Mouse (Mus musculus): ENCODE data around the gene Btf3.

The Btf3 gene

GRCm38 (mm10) chr13:98277501-98277900 lies 39.3 kb downstream of the Btf3 start:
- in situ Hi-C loops (cut with MboI, MseI): no loop called here

GRCm38 (mm10) chr13:98276253-98276652 lies 40.6 kb downstream of the Btf3 start:
- in situ Hi-C loops (cut with MboI, MseI): no loop called here

- in situ Hi-C loops (cut with MboI, MseI): no loop called here
Measured at GRCm38 (mm10) chr13:98275646-98276045, 41.2 kb downstream of the Btf3 start.

- in situ Hi-C loops (cut with MboI, MseI): loop anchor here (25.0 kb wide), 2 partner anchors 1137 to 1813 kb away; partner anchors contain the start of genes Gfm2 and Nsa2
Measured at GRCm38 (mm10) chr13:98274023-98274422, 42.8 kb downstream of the Btf3 start.

- in situ Hi-C loops (cut with MboI, MseI): loop anchor here (25.0 kb wide), 2 partner anchors 1127 to 1823 kb away; partner anchors contain the start of genes Gfm2 and Nsa2
Measured at GRCm38 (mm10) chr13:98264111-98264510, 52.7 kb downstream of the Btf3 start.

- in situ Hi-C loops (cut with MboI, MseI): loop anchor here (25.0 kb wide), 2 partner anchors 1126 to 1824 kb away; partner anchors contain the start of genes Gfm2 and Nsa2
Measured at GRCm38 (mm10) chr13:98263458-98263987, 53.3 kb downstream of the Btf3 start.

- in situ Hi-C loops (cut with MboI, MseI): loop anchor here (25.0 kb wide), 2 partner anchors 1126 to 1824 kb away; partner anchors contain the start of genes Gfm2 and Nsa2
Measured at GRCm38 (mm10) chr13:98262636-98263457, 54.0 kb downstream of the Btf3 start, which contains the start of the genes Utp15 and Ankra2. Gene Utp15, minus strand, starts transcription at chr13:98263041. Gene Ankra2, plus strand, starts transcription at chr13:98263074.

Measured in T-helper 2 cell (primary cell).